Mouse (Mus musculus): Measurements from ENCODE around the gene Fam84b.

- TF ChIP-seq POLR2A (IDR thresholded peaks at IDR 0.05; ENCODE audit: insufficient read depth, low read length): no peak
- no peak for TF ChIP-seq EP300 (IDR thresholded peaks at IDR 0.05; ENCODE audit: insufficient read depth, low read depth, low read length)
Measured at GRCm38 (mm10) chr15:60854151-60854550, 573 bp upstream of the Fam84b start.

Data from ES-Bruce4 (cell line).